Mouse (Mus musculus) neural tube, embryonic 15.5 days (tissue): ENCODE results near the gene Alg11. TPM values are rescaled to one million over a fixed set of nuclear protein-coding genes. Genes with fewer than 3 reads are reported as not detected.

Experiments
- ATAC-seq: fragments of 200-750 bp; cut with Nextera tagmentation; 2 replicates; pipeline ENCODE4 v1.8.0; 2017; ENCODE audit warnings: mild to moderate bottlenecking, moderate TSS enrichment, moderate library complexity; ENCODE audit not compliant: low FRiP score
- H3K27ac ChIP-seq: fragments of 300-500 bp; sonication (generic); replicated peaks from 2 replicates; pipeline ENCODE4 v1.5.1; 2015; ENCODE audit warnings: mild to moderate bottlenecking, inconsistent platforms
- H3K27me3 ChIP-seq: fragments of 300-500 bp; sonication (generic); replicated peaks from 2 replicates; pipeline ENCODE4 v1.6.1; 2015; ENCODE audit warnings: inconsistent platforms
- H3K36me3 ChIP-seq: fragments of 300-500 bp; sonication (generic); 2 replicates; pipeline ENCODE4 v1.6.1; 2015; ENCODE audit warnings: inconsistent platforms
- H3K4me1 ChIP-seq: fragments of 300-500 bp; sonication (generic); 2 replicates; pipeline ENCODE4 v1.6.1; 2015; ENCODE audit warnings: inconsistent platforms
- H3K4me2 ChIP-seq: fragments of 300-500 bp; sonication (generic); 2 replicates; pipeline ENCODE4 v1.6.1; 2015; ENCODE audit warnings: inconsistent platforms, mild to moderate bottlenecking, moderate library complexity
- H3K4me3 ChIP-seq: fragments of 300-500 bp; sonication (generic); replicated peaks from 2 replicates; pipeline ENCODE4 v1.5.1; 2015; ENCODE audit warnings: mild to moderate bottlenecking, inconsistent platforms
- H3K9ac ChIP-seq: fragments of 300-500 bp; sonication (generic); replicated peaks from 2 replicates; pipeline ENCODE4 v1.6.1; 2015; ENCODE audit warnings: mild to moderate bottlenecking, inconsistent platforms
- H3K9me3 ChIP-seq: fragments of 300-500 bp; sonication (generic); replicated peaks from 2 replicates; pipeline ENCODE4 v1.6.1; 2016; ENCODE audit warnings: inconsistent platforms
- WGBS: fragments of 180-500 bp; shearing (Covaris S2); methylation state at CpG from one replicate; pipeline ENCODE4 v1.1.7; 2015; ENCODE audit warnings: mixed read lengths; 5-methylcytosine and 5-hydroxymethylcytosine counted together
- polyA plus RNA-seq: library from polyadenylated mRNA; unstranded; fragments of >200 nt; fragmentation: Nextera tagmentation; extraction: Ambion mirVana; gene quantifications from 2 replicates; pipeline ENCODE4 v1.2.1, GENCODE M21; 2015

Gene Alg11
- polyA plus RNA-seq, result 37.7 and 40.4 TPM in 2 replicates

- Histone ChIP-seq H3K9me3 (no peaks in the 10 kb centered on the region), H3K36me3 (peaks cover 17% of the 10 kb centered on the region), H3K27ac (peak within 1 kb of the TSS; percentile 65), H3K9ac (peak within 1 kb of the TSS; percentile 77), H3K27me3 (peaks cover 6% of the 10 kb centered on the region; the same call in 1 of the 2 replicates), H3K4me1 (peaks cover 9% of the 10 kb centered on the region), H3K4me2 (peak within 1 kb of the TSS; percentile 94), H3K4me3 (peak within 1 kb of the TSS; percentile 81)
- under 1% methylated on average over 32 of the region's 36 CpGs for WGBS
- peak; percentile 100 for ATAC-seq
Measured at GRCm38 (mm10) chr8:22060446-22060889, at the start of gene Alg11. Alg11 (plus strand) TSS chr8:22060721.

- Histone ChIP-seq H3K9ac (no peak overlapping the region), H3K27ac (no peak overlapping the region), H3K36me3 (no peaks in the 10 kb centered on the region), H3K4me3 (no peak overlapping the region), H3K27me3 (no peaks in the 10 kb centered on the region), H3K9me3 (no peaks in the 10 kb centered on the region), H3K4me2 (peak overlapping the region; percentile 6; the same call in 1 of the 2 replicates), H3K4me1 (no peaks in the 10 kb centered on the region)
- no peak for ATAC-seq
- 70% methylated on average over 24 of the region's 24 CpGs for WGBS
Measured at GRCm38 (mm10) chr8:22013034-22013707, 47.4 kb upstream of the Alg11 start.

- Histone ChIP-seq H3K4me2 (no peak overlapping the region), H3K9ac (no peak overlapping the region), H3K36me3 (no peaks in the 10 kb centered on the region), H3K27me3 (no peaks in the 10 kb centered on the region), H3K4me3 (no peak overlapping the region), H3K4me1 (no peaks in the 10 kb centered on the region), H3K9me3 (no peaks in the 10 kb centered on the region), H3K27ac (no peak overlapping the region)
- ATAC-seq, result no peak
- 66% methylated on average over 7 of the region's 7 CpGs for WGBS
Measured at GRCm38 (mm10) chr8:22017731-22018130, 42.8 kb upstream of the Alg11 start.

- H3K4me1 ChIP-seq, result no peaks in the 10 kb centered on the region
- no peak overlapping the region for H3K9ac ChIP-seq
- no peaks in the 10 kb centered on the region for H3K36me3 ChIP-seq
- WGBS, result 94% methylated on average over 5 of the region's 5 CpGs
- no peak overlapping the region for H3K4me3 ChIP-seq
- no peaks in the 10 kb centered on the region for H3K27me3 ChIP-seq
- no peak for ATAC-seq
- no peak overlapping the region for H3K4me2 ChIP-seq
- no peaks in the 10 kb centered on the region for H3K9me3 ChIP-seq
- no peak overlapping the region for H3K27ac ChIP-seq
Measured at GRCm38 (mm10) chr8:22019498-22019897, 41.0 kb upstream of the Alg11 start.

- no peak overlapping the region for H3K27ac ChIP-seq
- 61% methylated on average over 7 of the region's 7 CpGs for WGBS
Measured at GRCm38 (mm10) chr8:22022244-22022643, 38.3 kb upstream of the Alg11 start.

GRCm38 (mm10) chr8:22025241-22025640 lies 35.3 kb upstream of the Alg11 start:
- ATAC-seq, result no peak
- Histone ChIP-seq H3K4me1 (no peaks in the 10 kb centered on the region), H3K27me3 (no peaks in the 10 kb centered on the region), H3K27ac (no peak overlapping the region), H3K4me2 (no peak overlapping the region), H3K4me3 (no peak overlapping the region), H3K9me3 (no peaks in the 10 kb centered on the region), H3K36me3 (no peaks in the 10 kb centered on the region), H3K9ac (no peak overlapping the region)
- 77% methylated on average over 4 of the region's 4 CpGs for WGBS

More at GRCm38 (mm10) chr8:22022244-22022643, 38.3 kb upstream of the Alg11 start:
- no peak for ATAC-seq
- Histone ChIP-seq H3K9ac (no peak overlapping the region), H3K4me1 (no peaks in the 10 kb centered on the region), H3K36me3 (no peaks in the 10 kb centered on the region), H3K4me2 (no peak overlapping the region), H3K27me3 (no peaks in the 10 kb centered on the region), H3K9me3 (no peaks in the 10 kb centered on the region), H3K4me3 (no peak overlapping the region)

- H3K9ac ChIP-seq, result no peak overlapping the region
- H3K4me1 ChIP-seq, result no peaks in the 10 kb centered on the region
- no peak overlapping the region for H3K27ac ChIP-seq
- no peaks in the 10 kb centered on the region for H3K36me3 ChIP-seq
- no peak for ATAC-seq
- no peaks in the 10 kb centered on the region for H3K9me3 ChIP-seq
- 90% methylated on average over 3 of the region's 3 CpGs for WGBS
- H3K27me3 ChIP-seq, result no peaks in the 10 kb centered on the region
- no peak overlapping the region for H3K4me2 ChIP-seq
- no peak overlapping the region for H3K4me3 ChIP-seq
Measured at GRCm38 (mm10) chr8:22028973-22029372, 31.5 kb upstream of the Alg11 start.

- no peak overlapping the region for H3K27ac ChIP-seq
- no peaks in the 10 kb centered on the region for H3K36me3 ChIP-seq
- no peaks in the 10 kb centered on the region for H3K4me1 ChIP-seq
- no peaks in the 10 kb centered on the region for H3K9me3 ChIP-seq
- H3K4me3 ChIP-seq, result no peak overlapping the region
- no peak for ATAC-seq
- no peaks in the 10 kb centered on the region for H3K27me3 ChIP-seq
- no peak overlapping the region for H3K9ac ChIP-seq
- 93% methylated on average over 3 of the region's 3 CpGs for WGBS
- no peak overlapping the region for H3K4me2 ChIP-seq
Measured at GRCm38 (mm10) chr8:22030990-22031389, 29.5 kb upstream of the Alg11 start.

- Histone ChIP-seq H3K4me2 (no peak overlapping the region), H3K27me3 (no peaks in the 10 kb centered on the region), H3K9me3 (no peaks in the 10 kb centered on the region), H3K4me1 (peaks cover 9% of the 10 kb centered on the region; the same call in 1 of the 2 replicates), H3K9ac (no peak overlapping the region), H3K4me3 (no peak overlapping the region), H3K36me3 (no peaks in the 10 kb centered on the region), H3K27ac (no peak overlapping the region)
- no peak for ATAC-seq
- WGBS, result 92% methylated on average over 9 of the region's 9 CpGs
Measured at GRCm38 (mm10) chr8:22036137-22036536, 24.4 kb upstream of the Alg11 start.

- peaks cover 9% of the 10 kb centered on the region; the same call in 1 of the 2 replicates for H3K4me1 ChIP-seq
- H3K27me3 ChIP-seq, result no peaks in the 10 kb centered on the region
- 83% methylated on average over 7 of the region's 7 CpGs for WGBS
- no peak overlapping the region for H3K9ac ChIP-seq
- no peak overlapping the region for H3K4me2 ChIP-seq
- no peaks in the 10 kb centered on the region for H3K36me3 ChIP-seq
- no peaks in the 10 kb centered on the region for H3K9me3 ChIP-seq
- H3K4me3 ChIP-seq, result no peak overlapping the region
- no peak overlapping the region for H3K27ac ChIP-seq
- no peak for ATAC-seq
Measured at GRCm38 (mm10) chr8:22037022-22037421, 23.5 kb upstream of the Alg11 start.

- H3K4me1 ChIP-seq, result peaks cover 9% of the 10 kb centered on the region; the same call in 1 of the 2 replicates
- H3K4me3 ChIP-seq, result no peak overlapping the region; the same call in 1 of the 2 replicates
- no peaks in the 10 kb centered on the region for H3K27me3 ChIP-seq
- peak; percentile 71 for ATAC-seq
- H3K27ac ChIP-seq, result 0 out of 2 replicates have a peak overlapping the region, but pooled peaks have one; percentile 37
- H3K9me3 ChIP-seq, result no peaks in the 10 kb centered on the region
- peak overlapping the region; percentile 41 for H3K4me2 ChIP-seq
- H3K36me3 ChIP-seq, result no peaks in the 10 kb centered on the region
- no peak overlapping the region for H3K9ac ChIP-seq
- 18% methylated on average over 15 of the region's 15 CpGs for WGBS
Measured at GRCm38 (mm10) chr8:22039468-22040152, 20.9 kb upstream of the Alg11 start.

- Histone ChIP-seq H3K4me2 (no peak overlapping the region), H3K9ac (no peak overlapping the region), H3K9me3 (no peaks in the 10 kb centered on the region), H3K4me3 (no peak overlapping the region), H3K27me3 (no peaks in the 10 kb centered on the region), H3K36me3 (no peaks in the 10 kb centered on the region), H3K27ac (no peak overlapping the region), H3K4me1 (peaks cover 9% of the 10 kb centered on the region; the same call in 1 of the 2 replicates)
- WGBS, result 39% methylated on average over 6 of the region's 6 CpGs
- ATAC-seq, result peak; percentile 18; the same call in 1 of the 2 replicates
Measured at GRCm38 (mm10) chr8:22040153-22040509, 20.4 kb upstream of the Alg11 start.
